10 mouse cellular contexts compared by ENCODE assay signal in the genomic region with DNA sequence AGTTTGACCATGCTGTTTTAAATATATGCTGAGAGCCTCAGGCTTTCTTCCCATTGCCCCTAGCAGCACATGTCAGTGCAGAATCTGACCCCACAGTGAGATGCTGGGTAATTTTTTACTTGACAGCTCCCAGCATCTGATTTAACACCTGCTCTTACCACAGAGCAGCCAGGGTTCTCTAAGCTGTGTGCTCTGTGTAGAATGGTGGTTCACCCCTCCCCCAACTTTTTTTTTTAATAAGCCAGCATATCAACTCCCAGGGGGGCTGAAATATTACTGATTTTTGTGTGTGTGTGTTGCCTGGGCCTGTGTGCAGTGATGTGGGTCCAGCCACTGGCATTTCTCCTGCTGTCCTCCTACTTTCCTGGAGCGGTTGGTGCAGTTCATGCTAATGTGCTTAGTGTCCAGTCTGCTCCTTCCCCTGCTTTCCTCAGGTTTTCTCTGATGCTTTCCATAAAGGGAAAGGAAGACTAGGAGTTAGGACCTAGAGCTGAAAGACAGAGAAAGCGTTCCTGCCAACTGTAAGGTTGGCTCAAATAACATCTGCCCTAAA.
A peak's percentile ranks its signal among the peaks of the same experiment; 100 is the strongest.
DNase-seq lines count a peak whose midpoint lies in the region; ATAC-seq and TF ChIP-seq lines count a peak whose summit lies in the region.
"Had no signal": no experiment of that assay in that cellular context is flagged by ENCODE, and none has a peak within 500 bp of the region (broad histone marks: within the 10 kb centered on the region; RNA-seq: fewer than 3 reads in every experiment).

No protein-coding gene starts in this region.

- no peak overlapping the region for H3K4me3 ChIP-seq in kidney, embryonic 16.5 days (ENCODE audit: low read length)
- H3K4me3 ChIP-seq in embryonic fibroblast, embryonic 13.5 days (ENCODE audit: insufficient read depth, low read length) = no peak overlapping the region
- H3K4me3 ChIP-seq in hindbrain, embryonic 15.5 days = no peak overlapping the region
- H3K4me3 ChIP-seq in neural tube, embryonic 14.5 days (ENCODE audit: low read depth, low read length) = no peak overlapping the region

- 37% methylated on average over 2 of the region's 2 CpGs for WGBS in kidney, embryonic 16.5 days
- 49% methylated on average over 2 of the region's 2 CpGs for WGBS in hindbrain, embryonic 15.5 days
- WGBS in neural tube, embryonic 14.5 days = 55% methylated on average over 2 of the region's 2 CpGs

- no peaks in the 10 kb centered on the region for H3K27me3 ChIP-seq in kidney, embryonic 16.5 days (ENCODE audit: insufficient read depth, low read length)
- H3K27me3 ChIP-seq in hindbrain, embryonic 15.5 days = no peaks in the 10 kb centered on the region
- no peaks in the 10 kb centered on the region for H3K27me3 ChIP-seq in neural tube, embryonic 14.5 days (ENCODE audit: control insufficient read depth, insufficient read depth, low read length)

- no peak overlapping the region for H3K27ac ChIP-seq in kidney, embryonic 16.5 days (ENCODE audit: low read length)
- H3K27ac ChIP-seq in embryonic fibroblast, embryonic 13.5 days (ENCODE audit: insufficient read depth, low read length) = peak overlapping the region; percentile 39; the same call in 1 of the 2 replicates
- 0 out of 2 replicates have a peak overlapping the region, but pooled peaks have one; percentile 18 for H3K27ac ChIP-seq in hindbrain, embryonic 15.5 days (replicated peaks)
- 0 out of 2 replicates have a peak overlapping the region, but pooled peaks have one; percentile 10 for H3K27ac ChIP-seq in neural tube, embryonic 14.5 days (ENCODE audit: low read depth, low read length)

- DNase-seq in kidney, adult 8-10 months = no peak
- no peak for DNase-seq in adrenal gland, adult 2 months
- DNase-seq in c-Kit-positive CD71-positive TER-119-positive erythroid progenitor cells, embryonic 14.5 days (ENCODE audit: low spot score) = no peak
- DNase-seq: lung, embryonic 14.5 days; thymus, postnatal 25 days had no signal

- no peak for TF ChIP-seq POLR2A in embryonic fibroblast, embryonic 13.5 days (IDR thresholded peaks at IDR 0.05; ENCODE audit: low read depth, low read length)

- no peaks in the 10 kb centered on the region for H3K36me3 ChIP-seq in kidney, embryonic 16.5 days (ENCODE audit: insufficient read depth, low read length)
- no peaks in the 10 kb centered on the region for H3K36me3 ChIP-seq in hindbrain, embryonic 15.5 days
- no peaks in the 10 kb centered on the region for H3K36me3 ChIP-seq in neural tube, embryonic 14.5 days (ENCODE audit: control insufficient read depth, insufficient read depth, low read length)

- no peak overlapping the region for H3K4me2 ChIP-seq in kidney, embryonic 16.5 days (replicated peaks; ENCODE audit: low read depth, low read length)
- no peak overlapping the region for H3K4me2 ChIP-seq in hindbrain, embryonic 15.5 days
- no peak overlapping the region for H3K4me2 ChIP-seq in neural tube, embryonic 14.5 days (ENCODE audit: low read depth, low read length)
- H3K4me2 ChIP-seq: lung, embryonic 14.5 days had no signal

- no peak for TF ChIP-seq CTCF in embryonic fibroblast, embryonic 13.5 days (IDR thresholded peaks at IDR 0.05; ENCODE audit: borderline replicate concordance, insufficient read depth, low read length)

- no peak overlapping the region for H3K9ac ChIP-seq in kidney, embryonic 16.5 days (replicated peaks; ENCODE audit: low read length)
- H3K9ac ChIP-seq in hindbrain, embryonic 15.5 days = no peak overlapping the region
- H3K9ac ChIP-seq in neural tube, embryonic 14.5 days (replicated peaks; ENCODE audit: low read depth, low read length) = no peak overlapping the region
- H3K9ac ChIP-seq: lung, embryonic 14.5 days had no signal

- no peaks in the 10 kb centered on the region for H3K9me3 ChIP-seq in kidney, embryonic 16.5 days (ENCODE audit: low read length)
- no peaks in the 10 kb centered on the region for H3K9me3 ChIP-seq in hindbrain, embryonic 15.5 days
- H3K9me3 ChIP-seq in neural tube, embryonic 14.5 days (ENCODE audit: control insufficient read depth, low read length) = no peaks in the 10 kb centered on the region

- ATAC-seq in kidney, embryonic 16.5 days (ENCODE audit: low FRiP score, low TSS enrichment) = peak; percentile 80
- ATAC-seq in hindbrain, embryonic 15.5 days (ENCODE audit: low FRiP score, low read depth) = peak; percentile 33
- ATAC-seq in neural tube, embryonic 14.5 days (ENCODE audit: low read depth) = peak; percentile 38; the same call in 1 of the 2 replicates
- ATAC-seq: activated CD4-positive, CD25-positive, alpha-beta regulatory T cell, adult 4 months had no signal

- H3K4me1 ChIP-seq in kidney, embryonic 16.5 days (ENCODE audit: insufficient read depth, low read length) = peaks cover 30% of the 10 kb centered on the region
- H3K4me1 ChIP-seq in embryonic fibroblast, embryonic 13.5 days (ENCODE audit: control insufficient read depth, insufficient read depth, low read length) = peaks cover 8% of the 10 kb centered on the region
- peaks cover 21% of the 10 kb centered on the region for H3K4me1 ChIP-seq in hindbrain, embryonic 15.5 days (replicated peaks)
- peaks cover 20% of the 10 kb centered on the region for H3K4me1 ChIP-seq in neural tube, embryonic 14.5 days (ENCODE audit: control insufficient read depth, insufficient read depth, low read length)
